Mouse (Mus musculus) CH12.LX (cell line): ENCODE measurements at regions not wholly inside any gene's neighbourhood (a gene's known extent, or its start where the extent isn't known, plus 50 kb on each side); places are given as distances from the start of the nearest gene placed in this dataset.

Experiments
- DNase-seq: peaks from one replicate; pipeline ENCODE4 v3.0.0-alpha.2; 2013; ENCODE audit errors: extremely low read depth
- H3K27ac ChIP-seq: 2 replicates; pipeline ENCODE4 v1.5.1; 2012; ENCODE audit warnings: low read depth, mild to moderate bottlenecking, control low read depth, moderate library complexity; ENCODE audit not compliant: insufficient read depth
- H3K27me3 ChIP-seq: replicated peaks from 2 replicates; pipeline ENCODE3; 2012; ENCODE audit warnings: inconsistent platforms
- H3K36me3 ChIP-seq, 2 experiments: replicated peaks in 1 of 2; 2 replicates each; pipeline versions ENCODE3 to v1.6.1; 2012; ENCODE audit warnings: inconsistent platforms in 1 of 2, low read length in 1 of 2, mild to moderate bottlenecking in 1 of 2, mixed read lengths in 1 of 2, moderate library complexity in 1 of 2; ENCODE audit not compliant: control insufficient read depth in 1 of 2, insufficient read depth in 1 of 2
- H3K4me1 ChIP-seq, 2 experiments: 2 replicates each; pipeline ENCODE4 v1.6.1; 2012; ENCODE audit warnings: inconsistent platforms in 1 of 2, moderate library complexity in 1 of 2; ENCODE audit not compliant: insufficient read depth in 2 of 2, control insufficient read depth in 1 of 2
- H3K4me2 ChIP-seq: 2 replicates; pipeline ENCODE4 v1.6.1; 2012; ENCODE audit warnings: low read depth, mild to moderate bottlenecking, control low read depth; ENCODE audit not compliant: poor library complexity, insufficient read depth, severe bottlenecking
- H3K4me3 ChIP-seq, 3 experiments: fragments of 150-350 bp in 1 of 3; sonication (generic) in 1 of 3; replicated peaks in 1 of 3; 2 replicates each; pipeline versions ENCODE3 to v1.5.1; 2011 to 2012; ENCODE audit warnings: low read depth in 2 of 3, low read length in 2 of 3, mild to moderate bottlenecking in 2 of 3, moderate library complexity in 2 of 3, control low read depth in 1 of 3, improper control_type of control experiment in 1 of 3, inconsistent platforms in 1 of 3, mixed read lengths in 1 of 3; ENCODE audit not compliant: poor library complexity in 1 of 3
- H3K79me2 ChIP-seq: replicated peaks from 2 replicates; pipeline ENCODE4 v1.6.1; 2012; ENCODE audit warnings: mild to moderate bottlenecking, moderate library complexity; ENCODE audit not compliant: control insufficient read depth, poor library complexity, insufficient read depth, severe bottlenecking; ENCODE audit errors: extremely low read depth
- H3K9ac ChIP-seq: 2 replicates; pipeline ENCODE4 v1.6.1; 2012; ENCODE audit warnings: low read depth, mild to moderate bottlenecking, control low read depth, moderate library complexity; ENCODE audit not compliant: insufficient read depth
- H3K9me3 ChIP-seq: replicated peaks from 2 replicates; pipeline ENCODE3; 2012; ENCODE audit warnings: low read length, inconsistent platforms, mixed read lengths
- CHD1 ChIP-seq: IDR thresholded peaks from 2 replicates; pipeline ENCODE4 v1.6.1; 2012; ENCODE audit warnings: low read depth, low read length, improper control_type of control experiment, inconsistent platforms
- CTCF ChIP-seq, 2 experiments: IDR thresholded peaks in 1 of 2; conservative IDR thresholded peaks in 1 of 2; 2 replicates each; pipeline ENCODE4 v1.5.1; 2011 to 2012; ENCODE audit warnings: low read depth in 2 of 2, low read length in 2 of 2, improper control_type of control experiment in 1 of 2, inconsistent platforms in 1 of 2, mild to moderate bottlenecking in 1 of 2, moderate library complexity in 1 of 2
- E2F4 ChIP-seq: IDR thresholded peaks from 2 replicates; pipeline ENCODE4 v1.6.1; 2011; ENCODE audit warnings: low read depth, low read length, improper control_type of control experiment; ENCODE audit not compliant: insufficient replicate concordance
- ETS1 ChIP-seq: conservative IDR thresholded peaks from 2 replicates; pipeline ENCODE4 v1.6.1; 2012; ENCODE audit warnings: low read depth, mild to moderate bottlenecking, inconsistent platforms, low read length, improper control_type of control experiment, moderate library complexity
- HCFC1 ChIP-seq: IDR thresholded peaks from 2 replicates; pipeline ENCODE4 v1.6.1; 2012; ENCODE audit warnings: low read depth, mild to moderate bottlenecking, inconsistent platforms, low read length, improper control_type of control experiment
- JUN ChIP-seq: IDR thresholded peaks from 2 replicates; pipeline ENCODE4 v1.6.1; 2011; ENCODE audit warnings: low read depth, mild to moderate bottlenecking, low read length, improper control_type of control experiment, moderate library complexity; ENCODE audit not compliant: insufficient read depth
- MAFK ChIP-seq: IDR thresholded peaks from 2 replicates; pipeline ENCODE4 v1.6.1; 2011; ENCODE audit warnings: low read length, improper control_type of control experiment; ENCODE audit not compliant: insufficient replicate concordance
- MAX ChIP-seq: IDR thresholded peaks from 2 replicates; pipeline ENCODE4 v1.6.1; 2011; ENCODE audit warnings: low read length, improper control_type of control experiment
- MEF2A ChIP-seq: IDR thresholded peaks from 2 replicates; pipeline ENCODE4 v1.6.1; 2014; ENCODE audit warnings: low read depth, mild to moderate bottlenecking, inconsistent platforms, low read length, improper control_type of control experiment, borderline replicate concordance
- MXI1 ChIP-seq: IDR thresholded peaks from 2 replicates; pipeline ENCODE4 v1.6.1; 2011; ENCODE audit warnings: mild to moderate bottlenecking, low read depth, low read length, improper control_type of control experiment
- SIN3A ChIP-seq: IDR thresholded peaks from 2 replicates; pipeline ENCODE4 v1.6.1; 2012; ENCODE audit warnings: low read length, improper control_type of control experiment, inconsistent platforms
- SMC3 ChIP-seq: IDR thresholded peaks from 2 replicates; pipeline ENCODE4 v1.6.1; 2011; ENCODE audit warnings: low read depth, low read length, improper control_type of control experiment
- TBP ChIP-seq: conservative IDR thresholded peaks from 2 replicates; pipeline ENCODE4 v1.6.1; 2011; ENCODE audit warnings: low read depth, low read length, improper control_type of control experiment
- UBTF ChIP-seq: IDR thresholded peaks from 2 replicates; pipeline ENCODE4 v1.6.1; 2012; ENCODE audit warnings: low read depth, mild to moderate bottlenecking, inconsistent platforms, low read length, improper control_type of control experiment, moderate library complexity
- ZKSCAN1 ChIP-seq: IDR thresholded peaks from 2 replicates; pipeline ENCODE4 v1.6.1; 2012; ENCODE audit warnings: low read depth, inconsistent platforms, low read length, improper control_type of control experiment, borderline replicate concordance
- ZMIZ1 ChIP-seq: IDR thresholded peaks from 2 replicates; pipeline ENCODE4 v1.6.1; 2012; ENCODE audit warnings: low read depth, mild to moderate bottlenecking, inconsistent platforms, low read length, improper control_type of control experiment
- ZNF384 ChIP-seq: IDR thresholded peaks from 2 replicates; pipeline ENCODE4 v1.6.1; 2012; ENCODE audit warnings: low read depth, low read length, improper control_type of control experiment, inconsistent platforms
- dilution Hi-C: fragments of 300-500 bp; cut with MboI; formaldehyde crosslinking; loops from 2 replicates; pipeline ENCODE4 v1.14.3; 2020; ENCODE audit warnings: low sequenced_read_pairs; ENCODE audit not compliant: extremely low pct_unique_long_range_greater_than_20kb, extremely low pct_ligation_motif_present
- in situ Hi-C: fragments of 300-500 bp; cut with MboI; formaldehyde crosslinking; loops from 3 replicates; pipeline ENCODE4 v1.14.3; 2019; ENCODE audit warnings: low sequenced_read_pairs, low pct_ligation_motif_present, low pct_unique_long_range_greater_than_20kb, mixed read lengths

- dilution Hi-C loops (no loop called here), in situ Hi-C loops (no loop called here)
- Histone ChIP-seq H3K9me3 (peaks cover 8% of the 10 kb centered on the region), H3K4me1 (peaks cover under 1 to 11% of the 10 kb centered on the region in 2 experiments; a peak in 2 of 4 replicates), H3K27me3 (no peaks in the 10 kb centered on the region), H3K9ac (no peak overlapping the region), H3K27ac (no peak overlapping the region), H3K36me3 (no peaks in the 10 kb centered on the region), H3K4me3 (no peak overlapping the region), H3K4me2 (no peak overlapping the region), H3K79me2 (no peaks in the 10 kb centered on the region)
- TF ChIP-seq JUN (no peak), MAFK (no peak), MEF2A (no peak), SIN3A (no peak), MAX (no peak), E2F4 (no peak), ZNF384 (no peak), MXI1 (no peak), CTCF (conservative IDR thresholded peaks at IDR 0.05 in 1 of 2, IDR thresholded peaks at IDR 0.05 in 1 of 2; ENCODE audit: low read depth in 2 of 2, low read length in 2 of 2) (no peak)
- DNase-seq: no peak
These were observed 76.4 kb downstream of the Tbx19 start for GRCm38 (mm10) chr1:165084179-165084578.

GRCm38 (mm10) chr1:165080351-165080750, 80.2 kb downstream of the Tbx19 start:
- H3K4me2 ChIP-seq: no peak overlapping the region
- in situ Hi-C loops (no loop called here), dilution Hi-C loops (no loop called here)
- no peaks in the 10 kb centered on the region for H3K79me2 ChIP-seq
- H3K9ac ChIP-seq: no peak overlapping the region
- H3K9me3 ChIP-seq: peaks cover 8% of the 10 kb centered on the region
- H3K27ac ChIP-seq: no peak overlapping the region
- no peak overlapping the region for H3K4me3 ChIP-seq
- no peaks in the 10 kb centered on the region for H3K36me3 ChIP-seq
- no peak for DNase-seq
- H3K4me1 ChIP-seq: peaks cover 4 to 20% of the 10 kb centered on the region in 2 experiments; a peak in 3 of 4 replicates
- H3K27me3 ChIP-seq: no peaks in the 10 kb centered on the region
- no peak for TF ChIP-seq CHD1
- TF ChIP-seq MXI1: no peak
- TF ChIP-seq ETS1: no peak
- no peak for TF ChIP-seq ZMIZ1

- dilution Hi-C loops: no loop called here
- Histone ChIP-seq H3K4me3 (no peak overlapping the region), H3K9me3 (peaks cover 8% of the 10 kb centered on the region), H3K79me2 (no peaks in the 10 kb centered on the region), H3K27me3 (no peaks in the 10 kb centered on the region), H3K4me1 (peaks cover 6 to 28% of the 10 kb centered on the region in 2 experiments; a peak in 3 of 4 replicates), H3K9ac (no peak overlapping the region), H3K4me2 (no peak overlapping the region), H3K27ac (no peak overlapping the region), H3K36me3 (no peaks in the 10 kb centered on the region)
- no peak for DNase-seq
- no peak for TF ChIP-seq MEF2A
- no peak for TF ChIP-seq TBP
- no peak for TF ChIP-seq HCFC1
- no peak for TF ChIP-seq MAFK
- TF ChIP-seq SMC3: no peak
- no peak for TF ChIP-seq ZKSCAN1
- no peak for TF ChIP-seq UBTF
- no peak for TF ChIP-seq SIN3A
- in situ Hi-C loops: no loop called here
These were observed 83.3 kb downstream of the Tbx19 start for GRCm38 (mm10) chr1:165077313-165077712.
